Comparison of ENCODE assay signal across 22 mouse cellular contexts in genomic region chr1:129931003-129931402, GRCm38 (mm10).
DNase-seq lines count a peak whose midpoint lies in the region; ATAC-seq lines count a peak whose summit lies in the region.
"Had no signal": no experiment of that assay in that cellular context is flagged by ENCODE, and none has a peak within 500 bp of the region (broad histone marks: within the 10 kb centered on the region; RNA-seq: fewer than 3 reads in every experiment).

No protein-coding gene starts in this region.

- peak; percentile 59 for ATAC-seq in frontal cortex, adult (ENCODE audit: low TSS enrichment)
- ATAC-seq: activated CD4-positive, CD25-positive, alpha-beta regulatory T cell, adult 4 months; CD4-positive, CD25-positive, alpha-beta regulatory T cell, adult 4 months; forebrain, embryonic 14.5 days; forebrain, embryonic 16.5 days; Patski had no signal

- no peak for DNase-seq in frontal cortex, adult 2 months (ENCODE audit: extremely low spot score in 1 of 2, low spot score in 1 of 2)
- peak; percentile 13 for DNase-seq in layer of hippocampus, adult 9-11 months
- DNase-seq in layer of hippocampus, postnatal 36 days: no peak
- peak; percentile 15 for DNase-seq in right cerebral cortex, adult 18-20 months
- no peak for DNase-seq in right cerebral cortex, adult 2 months (ENCODE audit: low spot score in 2 of 2)
- DNase-seq: adrenal gland, adult 8-10 months; adrenal gland, postnatal 14 days; adrenal gland, postnatal 36 days; B cell, adult 2 months; cerebellum, adult 11 months; cerebellum, adult 18-20 months; cerebellum, adult 8-10 months; cerebellum, adult 9-11 months; cerebellum, postnatal 14 days; cerebellum, postnatal 36 days; embryo, embryonic 11 days had no signal

Comparison
In these comparisons a context has a peak if more than half of its experiments do, and no peak if none do; other contexts are left out.
1. DNase-seq: peak in layer of hippocampus, adult 9-11 months (single experiment) and right cerebral cortex, adult 18-20 months (single experiment); none in frontal cortex, adult 2 months (0 of 2), layer of hippocampus, postnatal 36 days (0 of 2) and right cerebral cortex, adult 2 months (0 of 2).